Mouse (Mus musculus) activated CD4-positive, CD25-positive, alpha-beta regulatory T cell, adult 4 months (primary cell): ENCODE data around the gene Zfp113. TPM values are rescaled to one million over a fixed set of nuclear protein-coding genes. Genes with fewer than 3 reads are reported as not detected.
A peak's percentile ranks its signal among the peaks of the same experiment; 100 is the strongest.

ENCODE experiments used
- ATAC-seq: one replicate; pipeline ENCODE4 v1.8.0; 2017
- polyA plus RNA-seq, 2 experiments: library from polyadenylated mRNA; unstranded; fragments of 100-300 nt; shearing (Covaris generic); gene quantifications; one replicate each; pipeline ENCODE4 v1.2.1; 2017

The Zfp113 gene
- 10 to 100 TPM; 13.4 to 13.5 TPM for polyA plus RNA-seq

DNA sequence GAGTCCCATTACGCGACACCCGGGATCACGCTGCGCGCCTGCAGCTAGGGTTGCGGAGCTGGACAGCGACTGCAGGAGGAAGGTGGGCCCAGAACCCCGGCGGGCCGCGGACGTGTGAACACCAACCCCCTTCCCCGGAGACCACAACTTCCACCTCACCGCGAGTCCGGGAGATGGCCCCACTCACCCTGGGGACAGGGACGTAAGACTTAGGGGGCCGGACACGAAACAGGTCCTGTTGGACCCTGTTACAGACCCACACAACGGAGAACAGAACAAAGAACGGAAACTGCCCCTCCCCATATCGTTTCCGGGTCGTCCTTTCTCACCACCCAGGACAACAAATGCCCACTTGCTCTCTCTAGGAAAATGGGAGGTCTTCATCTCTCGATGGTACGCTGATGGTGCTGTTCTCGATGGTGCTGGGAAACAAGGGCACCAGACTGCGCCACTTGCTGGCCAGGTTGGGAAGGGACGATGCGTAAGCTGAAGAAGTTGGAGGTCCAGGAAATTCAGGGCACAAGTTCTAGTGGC is at the start of gene Zfp113:
Gene Zfp113, minus strand, starts transcription at position 302 of the 534 bp plus-strand sequence.
- peak; percentile 96 for ATAC-seq

DNA sequence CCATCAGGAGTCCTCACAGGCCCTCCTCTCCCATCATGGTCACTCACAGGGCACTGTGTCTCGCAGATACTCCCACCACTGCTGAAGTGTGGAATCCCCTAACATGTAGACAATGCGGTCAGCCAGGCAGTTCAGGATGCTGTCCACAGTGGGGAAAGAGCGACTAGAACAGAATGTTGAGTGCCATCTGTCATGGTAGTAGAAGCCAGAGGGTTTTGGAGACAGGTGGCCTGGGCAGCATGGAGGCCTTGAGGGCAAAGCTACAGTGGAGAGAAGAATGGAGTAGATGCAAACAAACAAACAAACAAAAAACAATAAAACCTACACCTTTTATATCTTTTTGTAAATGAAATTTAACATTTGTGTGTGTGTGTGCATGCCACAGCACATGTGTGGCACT is 46.5 kb upstream of the Zfp113 start:
- ATAC-seq: no peak

DNA sequence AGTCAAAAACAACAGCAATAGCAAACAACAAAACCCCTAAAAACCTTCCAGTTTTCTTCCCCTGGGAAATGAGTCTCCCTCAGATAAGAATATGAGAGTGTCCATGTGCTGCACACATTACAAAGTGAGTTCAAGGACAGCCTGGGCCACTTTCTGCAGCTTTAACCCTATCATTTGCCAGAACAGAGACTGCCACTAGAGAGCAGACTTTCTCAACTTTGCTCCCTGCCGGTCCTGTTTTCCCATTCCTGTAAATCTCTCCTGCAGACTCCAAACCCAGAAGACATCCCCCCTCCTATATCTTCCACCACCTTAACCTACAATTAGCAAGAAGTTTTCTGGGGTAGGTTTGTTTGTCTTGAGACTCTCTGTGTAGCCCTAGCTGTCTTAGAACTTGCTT is 44.0 kb upstream of the Zfp113 start:
- ATAC-seq: no peak

DNA sequence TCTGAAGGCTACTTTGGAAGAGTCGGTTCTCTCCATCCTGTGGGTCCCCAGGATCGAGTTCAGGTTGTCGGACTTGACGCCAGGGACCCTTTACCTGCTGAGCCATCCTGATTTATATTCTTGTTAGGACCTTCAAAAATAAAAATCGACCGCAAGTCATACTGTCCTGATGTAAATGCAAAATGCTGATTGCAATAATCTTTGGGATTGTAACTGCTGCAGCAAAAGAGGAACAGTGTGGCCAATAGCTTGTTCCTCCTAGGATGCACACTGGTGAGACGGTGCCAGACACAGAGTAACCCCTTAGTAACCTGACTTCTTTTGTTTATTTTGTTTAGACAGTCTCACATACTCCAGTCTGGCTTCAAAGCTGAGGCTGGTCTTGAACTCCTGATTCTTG is 39.9 kb upstream of the Zfp113 start:
- no peak for ATAC-seq

DNA sequence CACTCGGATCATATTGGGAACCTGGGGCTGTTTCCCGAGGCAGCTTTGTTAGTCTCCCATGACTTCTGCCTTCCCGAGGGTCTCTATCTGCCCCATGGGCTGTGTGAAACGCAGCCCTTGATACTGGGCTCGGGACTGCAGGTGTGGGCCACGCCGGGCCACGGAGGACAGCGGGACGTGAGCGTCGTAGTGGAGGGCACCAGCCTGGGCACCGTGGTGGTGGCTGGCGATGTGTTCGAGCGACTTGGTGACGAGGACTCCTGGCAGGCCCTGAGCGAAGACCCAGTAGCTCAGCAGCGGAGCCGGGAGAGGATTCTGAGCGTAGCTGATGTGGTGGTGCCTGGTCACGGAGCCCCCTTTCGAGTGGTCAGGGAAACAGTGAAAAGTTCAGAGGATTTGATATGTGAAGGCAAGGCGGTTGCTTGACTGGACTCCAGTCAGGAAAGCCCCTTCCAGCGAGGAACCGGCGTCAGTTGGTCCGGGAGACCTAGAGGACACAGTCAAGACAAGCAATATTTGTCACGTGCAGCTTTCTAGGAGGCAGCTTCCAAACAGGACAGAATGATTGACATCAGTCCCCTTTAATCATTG is 39.3 kb upstream of the Zfp113 start:
- ATAC-seq: no peak

DNA sequence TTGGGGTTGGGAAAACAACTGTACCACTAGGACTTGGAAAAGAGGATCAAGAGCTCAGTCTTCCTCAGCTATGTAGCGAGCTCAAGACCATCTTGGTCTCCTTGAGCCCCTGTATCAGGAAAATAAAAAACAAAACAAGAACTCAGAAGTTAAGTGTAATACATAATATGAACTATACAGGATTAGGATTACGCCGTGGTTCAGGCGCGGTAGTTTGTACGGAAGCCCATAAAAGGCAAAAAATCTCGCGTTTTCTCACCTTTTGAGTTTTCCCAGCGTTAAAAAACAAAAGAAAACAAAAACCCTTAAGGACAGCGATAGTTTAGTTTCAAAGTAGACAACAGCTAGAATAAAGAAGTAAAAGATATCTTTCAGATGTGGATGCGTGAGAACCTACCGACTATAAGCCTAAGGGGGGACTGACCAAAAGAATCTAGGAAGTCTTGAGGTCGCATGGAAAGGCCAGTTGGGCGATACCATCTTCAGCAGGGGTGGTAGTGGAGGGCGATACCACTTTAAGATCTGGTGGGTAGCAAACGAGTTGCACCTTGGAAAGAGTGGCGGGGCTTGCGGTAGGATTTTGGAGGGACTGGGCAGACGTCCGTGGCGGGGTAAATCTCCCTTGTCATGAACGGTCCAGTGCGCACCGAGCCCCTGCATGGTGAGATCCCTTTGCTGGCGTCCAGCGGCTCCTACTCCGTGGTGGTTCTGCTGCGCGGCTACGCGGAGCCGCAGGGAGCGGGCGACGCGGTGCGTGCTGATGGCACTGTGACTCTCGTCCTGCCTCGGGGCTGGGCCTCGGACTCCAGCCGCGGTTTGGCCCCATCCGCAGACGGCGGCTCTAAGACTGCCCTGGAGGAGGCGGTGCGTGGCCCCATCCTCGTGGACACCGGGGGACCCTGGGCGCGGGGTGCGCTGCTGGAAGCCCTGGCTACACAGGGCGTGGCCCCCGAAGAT is 38.5 kb upstream of the Zfp113 start, which contains the start of gene Mblac1:
Gene Mblac1, plus strand, starts transcription at position 544 of the 957 bp plus-strand sequence.
- ATAC-seq: peak; percentile 67

DNA sequence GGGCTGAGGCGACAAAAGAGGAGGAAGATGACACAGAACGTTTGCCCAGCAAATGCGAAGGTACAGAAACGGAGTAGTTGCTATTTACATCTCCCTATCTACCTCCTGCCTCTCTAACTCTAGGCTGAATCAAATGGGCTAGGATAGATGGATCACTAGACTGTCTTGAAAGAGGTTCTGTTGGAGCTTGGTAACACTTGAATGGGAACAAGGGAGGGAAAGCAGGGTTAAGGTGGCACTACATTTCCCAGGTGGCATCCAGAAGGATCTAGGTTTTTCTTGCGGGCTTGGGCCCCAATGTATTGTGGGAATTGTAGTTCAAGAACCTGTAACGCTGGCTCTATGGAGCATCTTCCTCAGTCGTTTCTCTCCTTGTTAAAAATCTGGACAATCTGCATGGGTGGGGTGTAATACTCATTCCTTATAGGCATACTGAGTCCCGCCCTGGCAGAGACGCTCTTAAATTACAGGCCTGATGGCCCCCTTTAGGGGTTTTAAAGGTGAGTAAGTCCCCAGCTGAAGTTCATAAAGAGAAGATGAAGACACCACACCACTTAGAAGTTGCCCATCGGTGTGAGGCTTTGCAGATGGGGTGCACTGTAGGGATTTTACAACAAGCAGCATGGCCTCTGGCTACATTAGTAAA is 32.2 kb upstream of the Zfp113 start:
- peak; percentile 74 for ATAC-seq

DNA sequence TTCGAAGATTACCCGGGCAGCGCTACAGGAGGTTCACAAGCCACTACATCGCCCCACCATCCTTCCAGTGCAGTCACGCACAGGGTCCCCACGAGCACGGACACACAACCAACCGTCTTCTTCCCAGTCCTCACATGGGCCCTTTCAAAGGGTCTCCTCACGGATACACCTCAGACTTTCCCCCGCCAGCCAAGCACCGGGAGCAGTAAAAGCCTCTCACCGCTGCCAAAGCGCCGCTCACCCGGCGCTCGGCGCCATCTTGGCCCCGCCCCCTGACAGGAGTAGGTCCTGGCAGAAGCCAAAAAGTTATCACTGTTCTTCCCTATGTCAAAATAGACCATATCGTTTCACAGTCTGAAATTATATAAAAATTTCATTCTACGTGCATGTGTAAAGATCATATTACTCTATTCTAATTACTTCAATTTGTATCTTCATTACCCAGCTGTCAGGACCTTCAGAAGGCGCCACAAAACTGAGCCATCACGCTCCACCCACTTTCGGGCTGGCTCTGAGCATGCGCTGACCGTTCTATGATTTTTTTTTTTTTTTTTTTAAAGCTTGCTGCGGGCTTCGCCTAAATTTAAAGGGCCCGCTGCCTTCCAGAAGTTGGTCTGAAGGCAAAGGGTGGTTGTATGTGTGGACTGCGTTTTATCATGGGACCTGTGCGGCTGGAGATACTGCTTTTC is 31.6 kb upstream of the Zfp113 start, which contains the start of the genes Taf6 and Cnpy4:
Gene Taf6, minus strand, starts transcription at position 502 of the 689 bp plus-strand sequence.
Gene Cnpy4, plus strand, starts transcription at position 536 of the 689 bp plus-strand sequence.
- peak; percentile 77 for ATAC-seq

DNA sequence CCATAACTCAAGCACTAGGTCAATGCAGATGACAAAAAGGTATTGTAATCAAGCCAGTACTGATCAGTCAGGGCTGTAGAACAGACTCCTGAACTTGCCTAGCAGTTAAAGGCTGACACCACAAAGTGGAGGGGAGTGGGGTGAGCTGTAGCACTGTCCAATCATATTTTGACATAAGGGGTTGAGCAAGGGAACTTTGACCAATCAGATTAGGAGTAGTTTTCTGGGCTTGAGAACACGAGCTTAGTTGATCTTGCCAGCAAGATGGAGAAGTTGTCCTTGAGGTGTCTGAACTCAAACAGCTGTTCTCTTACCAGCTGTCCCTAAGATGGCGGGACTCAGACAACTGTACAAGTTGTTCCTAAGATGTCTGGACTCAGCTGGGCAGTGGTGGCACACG is 17.7 kb upstream of the Zfp113 start:
- no peak for ATAC-seq

DNA sequence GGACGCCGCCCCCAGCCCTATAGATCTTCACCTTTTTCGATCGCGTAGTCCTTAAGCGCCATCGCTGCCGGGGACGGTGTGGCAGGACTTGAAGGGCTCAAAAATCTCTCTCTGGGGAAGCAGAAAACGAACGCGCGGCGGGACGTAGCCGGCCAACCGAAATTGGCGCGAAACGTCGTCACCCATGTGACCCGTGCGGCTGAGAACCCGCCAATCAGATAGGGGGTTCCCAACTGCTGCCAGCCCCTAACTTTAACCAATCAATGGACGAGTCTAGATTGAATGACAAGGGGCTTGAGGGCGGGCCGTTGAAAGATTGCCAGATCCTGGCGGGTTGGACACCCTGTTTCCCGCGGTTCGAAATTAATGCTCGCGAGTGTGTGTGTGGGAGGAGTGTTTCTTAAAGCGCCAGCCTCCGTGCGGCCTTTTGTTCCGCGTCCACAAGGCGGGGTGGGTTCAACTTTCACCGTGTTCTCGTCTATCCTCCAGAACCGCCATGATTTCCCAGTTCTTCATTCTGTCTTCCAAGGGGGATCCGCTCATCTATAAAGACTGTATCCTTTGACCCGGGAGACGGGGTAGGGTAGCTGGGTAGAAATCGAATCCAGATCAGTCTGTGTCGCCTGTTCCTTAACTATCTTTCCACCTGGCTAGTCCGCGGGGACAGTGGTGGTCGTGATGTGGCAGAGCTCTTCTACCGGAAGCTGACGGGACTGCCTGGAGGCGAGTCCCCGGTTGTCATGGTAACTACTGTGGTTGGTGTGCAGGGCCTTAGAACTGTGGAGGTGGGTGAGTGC is 16.3 kb upstream of the Zfp113 start, which contains the start of the genes Ap4m1 and Mcm7:
Gene Ap4m1, plus strand, starts transcription at position 308 of the 797 bp plus-strand sequence.
Gene Mcm7, minus strand, starts transcription at position 728 of the 797 bp plus-strand sequence.
- ATAC-seq: peak; percentile 89

DNA sequence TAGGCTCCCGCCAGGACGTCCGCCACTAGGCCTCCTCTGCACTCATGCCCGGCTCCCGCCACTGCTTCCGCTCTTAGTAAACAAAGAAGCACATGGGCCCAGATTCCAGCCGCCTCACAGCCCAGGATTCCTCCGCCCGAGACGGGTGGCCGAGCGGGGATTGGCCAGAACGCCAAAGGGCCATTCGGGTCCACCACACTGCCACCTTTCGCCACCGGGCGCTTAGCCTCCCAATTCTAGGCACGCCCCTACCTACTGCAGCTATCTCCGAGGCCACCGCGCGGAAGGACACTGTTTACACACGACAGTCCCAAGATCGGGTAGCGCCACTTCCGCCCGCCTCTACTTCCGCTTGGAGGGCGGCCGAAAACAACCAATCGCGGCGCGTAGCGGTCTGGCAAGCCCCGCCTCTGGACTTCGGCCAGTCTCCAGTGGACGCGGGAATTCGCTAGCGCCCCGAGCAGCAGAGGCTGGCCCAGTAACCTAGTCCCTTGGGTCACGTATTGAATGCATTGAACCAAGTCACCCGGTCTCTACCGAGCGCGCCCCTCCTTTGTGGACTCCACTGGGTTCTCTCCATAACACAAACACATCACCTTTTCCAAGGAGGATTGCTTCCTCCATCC is 15.5 kb upstream of the Zfp113 start:
- ATAC-seq: peak; percentile 52

DNA sequence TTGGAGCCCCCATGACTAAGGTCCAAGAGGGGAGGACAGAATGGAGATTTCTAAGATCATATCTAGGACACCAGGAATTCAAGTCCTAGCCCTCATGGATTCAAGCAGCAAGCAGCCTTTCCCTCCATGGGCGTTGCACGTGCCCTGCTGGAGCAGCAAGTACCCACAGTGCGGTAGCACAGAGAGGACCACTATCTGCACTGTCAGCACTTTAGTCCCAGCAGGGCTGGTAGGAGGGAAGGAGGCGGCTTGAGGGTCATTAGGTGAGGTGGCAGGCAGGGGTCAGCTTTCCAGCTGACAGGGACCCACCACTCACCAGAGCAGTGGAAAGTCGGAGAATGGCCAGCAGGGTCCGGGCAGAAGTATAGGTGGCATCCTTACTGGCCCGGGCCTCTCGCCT is 10.1 kb upstream of the Zfp113 start:
- no peak for ATAC-seq

DNA sequence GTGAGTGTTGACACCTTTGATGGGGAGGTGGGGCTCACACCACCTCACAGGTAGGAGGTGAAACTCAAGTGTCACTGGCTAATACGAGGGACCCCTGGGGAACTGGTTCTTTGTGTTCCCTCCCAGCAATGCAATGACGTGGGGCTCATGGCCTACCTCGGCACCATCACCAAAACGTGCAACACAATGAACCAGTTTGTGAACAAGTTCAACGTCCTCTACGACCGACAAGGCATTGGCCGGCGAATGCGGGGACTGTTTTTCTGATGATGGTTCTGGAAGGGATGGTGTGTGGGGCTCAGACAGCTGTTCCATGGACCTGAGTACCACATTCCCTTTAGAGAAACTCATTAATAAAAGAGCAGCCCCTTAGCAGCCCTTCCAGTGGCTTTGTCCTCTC is 8.1 kb upstream of the Zfp113 start:
- ATAC-seq: no peak

DNA sequence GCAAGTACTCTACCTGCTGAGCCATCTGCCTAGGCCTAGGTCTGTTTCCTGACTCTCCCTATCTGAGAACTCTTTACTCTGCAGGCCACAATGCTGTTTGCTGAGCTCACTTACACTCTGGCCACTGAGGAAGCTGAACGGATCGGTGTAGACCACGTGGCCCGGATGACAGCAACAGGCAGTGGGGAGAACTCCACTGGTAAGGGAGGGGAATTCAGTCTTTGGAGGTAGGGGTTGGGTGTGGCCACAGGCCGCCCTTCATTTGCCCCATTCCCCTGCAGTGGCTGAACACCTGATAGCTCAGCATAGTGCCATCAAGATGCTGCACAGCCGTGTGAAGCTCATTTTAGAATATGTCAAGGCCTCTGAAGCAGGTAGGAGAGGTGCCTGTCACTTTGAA is 7.5 kb upstream of the Zfp113 start:
- ATAC-seq: no peak

DNA sequence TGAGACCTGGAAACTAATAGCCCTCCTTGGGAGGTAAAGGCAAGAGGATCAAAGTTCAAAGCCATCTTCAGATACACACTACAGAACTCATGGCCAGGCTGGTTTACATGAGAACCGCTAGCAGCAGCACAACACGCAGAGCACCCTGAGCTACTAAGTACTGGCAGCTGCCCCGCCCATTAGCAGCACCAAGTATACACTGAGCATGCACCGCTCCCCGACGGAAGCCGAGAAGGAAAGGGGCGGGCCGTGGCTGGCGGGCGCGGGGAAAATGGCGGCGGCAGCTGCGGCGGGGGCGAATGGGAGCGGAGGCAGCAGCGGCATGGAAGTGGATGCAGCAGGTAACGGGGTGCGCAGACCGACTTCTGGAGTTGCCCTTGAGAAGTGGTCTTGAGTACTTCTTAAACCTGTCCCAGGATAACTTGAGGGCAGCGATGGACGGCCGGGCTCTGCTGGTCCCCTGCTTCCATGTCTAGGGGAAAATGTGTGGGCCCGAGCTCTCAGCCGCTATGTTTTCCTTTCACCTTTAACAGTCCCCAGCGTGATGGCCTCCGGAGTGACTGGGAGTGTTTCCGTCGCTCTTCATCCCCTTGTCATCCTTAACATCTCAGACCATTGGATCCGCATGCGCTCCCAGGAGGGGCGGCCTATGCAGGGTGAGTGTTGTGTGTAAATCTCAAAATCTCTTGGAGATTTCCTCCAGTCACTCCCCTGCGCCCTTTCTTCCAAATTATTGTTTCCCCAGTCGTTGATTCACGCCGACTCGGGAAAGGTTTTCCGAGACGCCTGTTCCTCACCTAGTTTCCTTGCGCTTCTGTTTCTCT is 5.5 kb upstream of the Zfp113 start, which contains the start of gene Cops6:
Gene Cops6, plus strand, starts transcription at position 230 of the 824 bp plus-strand sequence.
- ATAC-seq: peak; percentile 96

DNA sequence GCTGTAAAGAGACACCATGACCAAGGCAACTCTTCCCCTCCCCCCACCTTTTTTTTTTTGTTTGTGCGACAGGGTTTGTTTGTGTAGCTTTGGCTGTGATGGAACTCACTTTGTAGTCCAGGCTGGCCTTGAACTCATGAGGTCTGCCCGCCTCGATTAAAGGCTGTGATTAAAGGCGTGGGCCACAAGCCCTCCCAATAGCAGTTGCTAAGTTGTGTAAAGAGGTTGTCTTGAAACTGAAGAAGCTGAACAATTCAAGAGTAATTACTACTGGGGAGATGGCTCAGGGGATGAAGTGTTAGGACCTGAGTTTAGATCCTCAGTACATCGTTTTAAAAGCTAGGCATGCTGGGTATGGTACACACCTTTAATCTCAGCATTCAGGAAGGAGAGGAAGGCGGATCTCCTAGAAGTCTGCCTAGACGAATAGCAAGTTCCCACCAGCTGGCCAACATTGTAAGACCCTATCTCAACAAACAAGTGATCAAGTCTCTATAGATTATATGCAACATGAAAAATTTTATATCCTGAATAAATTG is 4.7 kb upstream of the Zfp113 start:
- no peak for ATAC-seq

DNA sequence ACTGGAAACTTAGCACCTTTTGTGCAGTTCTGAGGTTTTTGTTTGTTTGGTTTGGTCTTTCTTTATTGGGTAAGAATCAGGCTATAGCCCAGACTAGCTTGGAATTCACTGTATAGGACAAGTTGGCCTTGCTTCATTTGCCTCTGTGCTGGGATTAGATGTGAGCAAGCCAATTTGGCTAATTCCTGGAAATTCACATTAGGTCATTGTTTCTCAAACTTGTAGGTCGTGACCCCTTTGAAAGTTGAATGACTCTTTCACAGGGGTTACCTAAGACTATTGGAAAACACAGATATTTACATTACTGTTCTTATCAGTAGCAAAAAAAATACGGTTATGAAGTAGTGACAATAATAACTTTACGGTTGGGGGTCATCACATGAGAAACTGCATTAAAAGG is 1.2 kb downstream of the Zfp113 start:
- no peak for ATAC-seq

DNA sequence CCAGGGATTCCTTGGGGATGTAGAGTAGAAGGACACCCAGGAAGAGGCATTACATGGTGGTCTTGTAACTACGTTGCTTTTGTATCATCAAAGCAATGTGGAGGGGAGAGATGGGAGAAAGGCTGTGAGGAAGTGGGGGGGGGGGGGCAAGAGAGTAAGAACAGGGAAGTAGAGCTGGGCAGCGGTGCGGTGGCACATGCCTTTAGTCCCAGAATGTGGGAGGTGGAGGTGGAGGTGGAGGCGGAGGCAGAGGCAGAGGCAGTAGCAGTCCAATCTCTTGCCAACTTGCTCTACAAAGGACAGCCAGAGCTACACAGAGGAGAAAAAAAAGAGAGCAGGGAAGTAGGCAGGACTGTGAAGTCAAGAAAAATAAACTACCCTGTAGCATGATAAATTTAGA is 17.0 kb downstream of the Zfp113 start:
- no peak for ATAC-seq

DNA sequence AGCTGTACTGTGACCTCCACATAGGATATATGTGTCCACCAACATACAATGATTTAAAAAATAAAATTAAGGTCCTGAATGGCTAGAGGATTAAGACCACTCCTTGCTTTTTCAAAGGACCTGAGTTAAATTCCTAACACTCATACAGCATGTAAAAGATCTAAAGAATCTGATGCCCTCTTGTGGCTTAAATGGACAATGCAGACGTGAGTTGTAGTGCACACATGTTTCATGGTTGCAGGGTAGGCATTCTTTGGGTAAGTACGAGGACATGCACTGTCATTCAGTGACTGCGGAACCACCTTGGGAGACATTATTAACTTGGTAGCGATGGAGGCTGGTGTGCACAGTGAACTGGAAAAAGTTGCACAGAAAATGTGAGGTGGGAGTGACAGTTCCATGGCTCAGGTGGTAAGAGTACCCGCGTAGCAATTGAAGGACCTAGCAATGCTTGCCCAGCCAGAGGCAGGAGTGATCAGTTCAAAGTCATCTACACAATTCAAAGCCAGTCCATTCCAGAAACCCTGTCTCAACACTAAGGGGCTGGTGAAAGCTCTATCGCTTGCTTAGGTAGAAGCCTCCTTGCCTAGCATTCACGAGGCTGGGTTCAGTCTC is 17.5 kb downstream of the Zfp113 start:
- peak; percentile 77 for ATAC-seq
